Mouse (Mus musculus): ENCODE measurements around the gene Mylip. TPM values are rescaled to one million over a fixed set of nuclear protein-coding genes. Genes with fewer than 3 reads are reported as not detected.

Gene Mylip
- polyA plus RNA-seq, 1 experiment from 2014 or later: 4.4 TPM

Other genes starting within 250 kb of the Mylip start
- gene Gmpr, start 117.7 kb downstream of the Mylip start, polyA plus RNA-seq (2014; fragmentation: Nextera tagmentation; extraction: Ambion mirVana): 200 and 221 TPM in 2 replicates